Mouse (Mus musculus) heart, adult 2 months (tissue): ENCODE measurements around the gene Popdc2. TPM values are rescaled to one million over a fixed set of nuclear protein-coding genes. Genes with fewer than 3 reads are reported as not detected.

Source experiments
- DNase-seq, 2 experiments: peaks; one replicate each; pipeline ENCODE4 v3.0.0; 2021
- H3K27ac ChIP-seq: fragments of 200-600 bp; 2 replicates; pipeline ENCODE4 v1.8.1; 2022
- H3K27me3 ChIP-seq: fragments of 200-500 bp; 2 replicates; pipeline ENCODE4 v1.6.1; 2012; ENCODE audit warnings: mild to moderate bottlenecking, low read length, inconsistent platforms, mixed read lengths; ENCODE audit not compliant: control insufficient read depth, insufficient read depth
- H3K36me3 ChIP-seq: fragments of 200-500 bp; 2 replicates; pipeline ENCODE4 v1.6.1; 2012; ENCODE audit warnings: low read length, inconsistent platforms; ENCODE audit not compliant: control insufficient read depth, insufficient read depth
- H3K4me1 ChIP-seq: fragments of 200-500 bp; 2 replicates; pipeline ENCODE4 v1.6.1; 2011; ENCODE audit warnings: low read length; ENCODE audit not compliant: control insufficient read depth, insufficient read depth
- H3K4me3 ChIP-seq: fragments of 200-600 bp; 2 replicates; pipeline ENCODE4 v1.8.1; 2022
- H3K79me2 ChIP-seq: fragments of 200-500 bp; replicated peaks from 2 replicates; pipeline ENCODE4 v1.6.1; 2012; ENCODE audit warnings: mild to moderate bottlenecking, inconsistent platforms, low read length, moderate library complexity, mixed read lengths; ENCODE audit not compliant: control insufficient read depth, insufficient read depth
- H3K9ac ChIP-seq: fragments of 200-500 bp; 2 replicates; pipeline ENCODE4 v1.6.1; 2012; ENCODE audit warnings: low read depth, mild to moderate bottlenecking, control low read depth, inconsistent platforms, low read length, mixed read lengths
- CTCF ChIP-seq: fragments of 200-600 bp; IDR thresholded peaks from 2 replicates; pipeline ENCODE4 v1.8.1; 2022; ENCODE audit warnings: antibody characterized with exemption, mild to moderate bottlenecking, moderate library complexity
- EP300 ChIP-seq: fragments of 200-500 bp; IDR thresholded peaks from 2 replicates; pipeline ENCODE4 v1.6.1; 2011; ENCODE audit warnings: low read depth, low read length, control low read depth; ENCODE audit not compliant: insufficient read depth
- POLR2A ChIP-seq: fragments of 200-500 bp; IDR thresholded peaks from 2 replicates; pipeline ENCODE4 v1.6.1; 2011; ENCODE audit warnings: mild to moderate bottlenecking, low read depth, low read length, control low read depth; ENCODE audit not compliant: insufficient read depth
- WGBS: fragments of 180-500 bp; shearing (Covaris S2); methylation state at CpG from one replicate; pipeline ENCODE4 v1.1.7; 2018; 5-methylcytosine and 5-hydroxymethylcytosine counted together
- intact Hi-C: fragments of 180-260 bp; cut with DNase I; formaldehyde crosslinking; loops from one replicate; pipeline ENCODE4 v1.15.1; 2025
- polyA plus RNA-seq: library from polyadenylated mRNA; depleted of rRNA; stranded (reverse); fragments of >200 nt; gene quantifications from 2 replicates; pipeline ENCODE4 v1.2.3, GENCODE M21; 2012
- total RNA-seq, 2 experiments: library from RNA; stranded (reverse); gene quantifications; 2 replicates each; pipeline ENCODE4 v1.2.3; 2021

Gene Popdc2
- total and polyA plus RNA-seq, 3 experiments, result 462 to 695 (median 476) TPM

- no peak for TF ChIP-seq CTCF
- TF ChIP-seq EP300, result 0 out of 2 replicates have a peak, but pooled peaks have one; percentile 37
- no peak for TF ChIP-seq POLR2A
- Histone ChIP-seq H3K4me3 (no peak overlapping the region; the same call in 1 of the 2 replicates), H3K27ac (peak overlapping the region; percentile 53), H3K9ac (no peak overlapping the region), H3K27me3 (no peaks in the 10 kb centered on the region), H3K36me3 (peaks cover 7% of the 10 kb centered on the region), H3K4me1 (peaks cover 16% of the 10 kb centered on the region), H3K79me2 (no peaks in the 10 kb centered on the region)
- peak in 1 of 2 experiments; percentile 42 for DNase-seq
- intact Hi-C loops, result no loop called here
- 53% methylated on average over 8 of the region's 8 CpGs for WGBS
These were observed 8.8 kb downstream of the Popdc2 start for GRCm38 (mm10) chr16:38370633-38371374.

- Histone ChIP-seq H3K9ac (no peak overlapping the region), H3K36me3 (peaks cover 7% of the 10 kb centered on the region), H3K4me1 (peaks cover 17% of the 10 kb centered on the region), H3K4me3 (no peak overlapping the region), H3K27me3 (no peaks in the 10 kb centered on the region), H3K79me2 (no peaks in the 10 kb centered on the region), H3K27ac (peak overlapping the region; percentile 53)
- WGBS, result 65% methylated on average over 15 of the region's 15 CpGs
- no peak for DNase-seq
- TF ChIP-seq CTCF, result no peak
- no peak for TF ChIP-seq POLR2A
- no peak for TF ChIP-seq EP300
- intact Hi-C loops, result no loop called here
These were observed 9.8 kb downstream of the Popdc2 start for GRCm38 (mm10) chr16:38371705-38372296.

- H3K27me3 ChIP-seq, result no peaks in the 10 kb centered on the region
- no peak for DNase-seq
- H3K9ac ChIP-seq, result no peak overlapping the region
- peaks cover 20% of the 10 kb centered on the region for H3K4me1 ChIP-seq
- no peak overlapping the region for H3K4me3 ChIP-seq
- H3K27ac ChIP-seq, result peak overlapping the region; percentile 3; the same call in 1 of the 2 replicates
- 46% methylated on average over 4 of the region's 4 CpGs for WGBS
- intact Hi-C loops, result no loop called here
- TF ChIP-seq EP300 (no peak), CTCF (no peak), POLR2A (no peak)
- no peaks in the 10 kb centered on the region for H3K79me2 ChIP-seq
- H3K36me3 ChIP-seq, result peaks cover 7% of the 10 kb centered on the region
These were observed 10.9 kb downstream of the Popdc2 start for GRCm38 (mm10) chr16:38372876-38373275.

- Histone ChIP-seq H3K4me1 (peaks cover 18% of the 10 kb centered on the region), H3K4me3 (no peak overlapping the region; the same call in 1 of the 2 replicates), H3K27me3 (no peaks in the 10 kb centered on the region), H3K27ac (peak overlapping the region; percentile 49), H3K9ac (no peak overlapping the region; the same call in 1 of the 2 replicates), H3K36me3 (peaks cover 7% of the 10 kb centered on the region), H3K79me2 (no peaks in the 10 kb centered on the region)
- intact Hi-C loops, result no loop called here
- WGBS, result 65% methylated on average over 10 of the region's 10 CpGs
- DNase-seq, result peak; percentile 37 to 59
- TF ChIP-seq CTCF (no peak), EP300 (0 out of 2 replicates have a peak, but pooled peaks have one; percentile 40)
These were observed 11.4 kb downstream of the Popdc2 start for GRCm38 (mm10) chr16:38373439-38373838.

- Histone ChIP-seq H3K9ac (no peak overlapping the region; the same call in 1 of the 2 replicates), H3K27ac (peak overlapping the region; percentile 49), H3K79me2 (no peaks in the 10 kb centered on the region), H3K36me3 (peaks cover 7% of the 10 kb centered on the region), H3K4me1 (peaks cover 16% of the 10 kb centered on the region), H3K4me3 (peak overlapping the region; percentile 12; the same call in 1 of the 2 replicates), H3K27me3 (no peaks in the 10 kb centered on the region)
- 65% methylated on average over 16 of the region's 16 CpGs for WGBS
- no peak for DNase-seq
- TF ChIP-seq EP300, result no peak
- TF ChIP-seq CTCF, result no peak
- no peak for TF ChIP-seq POLR2A
- intact Hi-C loops, result no loop called here
These were observed 11.9 kb downstream of the Popdc2 start for GRCm38 (mm10) chr16:38373941-38374340.
